ENCODE assay signal across 10 mouse cellular contexts in the genomic region with DNA sequence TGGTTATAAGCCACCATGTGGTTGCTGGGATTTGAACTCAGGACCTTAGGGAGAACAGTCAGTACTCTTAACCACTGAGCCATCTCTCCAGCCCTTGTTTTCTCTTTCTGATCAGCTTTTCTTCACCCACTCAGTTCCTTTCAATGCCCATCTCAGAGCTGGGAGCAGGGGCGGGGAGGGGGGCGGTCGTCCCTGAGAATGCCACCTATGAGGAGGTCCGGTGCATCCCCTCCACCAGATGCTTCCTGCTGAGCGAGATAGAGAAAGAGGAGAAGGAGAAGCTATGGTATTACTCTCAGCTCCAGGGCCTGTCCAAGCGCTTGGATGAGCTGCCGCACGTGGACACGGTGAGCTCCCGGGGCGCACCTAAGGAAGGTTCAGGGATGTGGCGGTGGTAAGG. TPM values are rescaled to one million over a fixed set of nuclear protein-coding genes. Genes with fewer than 3 reads are reported as not detected.
A peak's percentile ranks its signal among the peaks of the same experiment; 100 is the strongest.
DNase-seq lines count a peak whose midpoint lies in the region; ATAC-seq and TF ChIP-seq lines count a peak whose summit lies in the region.
"Had no signal": no experiment of that assay in that cellular context is flagged by ENCODE, and none has a peak within 500 bp of the region (broad histone marks: within the 10 kb centered on the region; RNA-seq: fewer than 3 reads in every experiment).

No protein-coding gene starts in this region.

- H3K4me1 ChIP-seq in lung, embryonic 16.5 days (replicated peaks; ENCODE audit: control insufficient read depth, insufficient read depth, low read length): peaks cover 17% of the 10 kb centered on the region
- H3K4me1 ChIP-seq in forebrain, embryonic 13.5 days: peaks cover 63% of the 10 kb centered on the region
- H3K4me1 ChIP-seq in limb, embryonic 14.5 days (ENCODE audit: control insufficient read depth, insufficient read depth, low read length): no peaks in the 10 kb centered on the region
- H3K4me1 ChIP-seq in neural tube, embryonic 13.5 days (replicated peaks): peaks cover 65% of the 10 kb centered on the region

- no peak overlapping the region for H3K9ac ChIP-seq in lung, embryonic 16.5 days (ENCODE audit: low read length)
- H3K9ac ChIP-seq in forebrain, embryonic 13.5 days: peak overlapping the region; percentile 40; the same call in 1 of the 2 replicates
- H3K9ac ChIP-seq in limb, embryonic 14.5 days (ENCODE audit: low read depth, low read length, severe bottlenecking): no peak overlapping the region
- H3K9ac ChIP-seq in neural tube, embryonic 13.5 days: peak overlapping the region; percentile 22; the same call in 1 of the 2 replicates

- no peaks in the 10 kb centered on the region for H3K36me3 ChIP-seq in lung, embryonic 16.5 days (ENCODE audit: control insufficient read depth, insufficient read depth, low read length)
- H3K36me3 ChIP-seq in forebrain, embryonic 13.5 days (ENCODE audit: poor library complexity, severe bottlenecking): peaks cover 80% of the 10 kb centered on the region
- H3K36me3 ChIP-seq in limb, embryonic 14.5 days (ENCODE audit: control insufficient read depth, insufficient read depth, low read length): no peaks in the 10 kb centered on the region
- peaks cover 78% of the 10 kb centered on the region for H3K36me3 ChIP-seq in neural tube, embryonic 13.5 days

- DNase-seq in lung, postnatal 14 days: no peak
- DNase-seq in limb, embryonic 14.5 days (ENCODE audit: low spot score): no peak
- no peak for DNase-seq in layer of hippocampus, postnatal 36 days
- DNase-seq in cerebellum, adult 9-10 months: no peak
- no peak for DNase-seq in layer of hippocampus, postnatal 14 days (ENCODE audit: low spot score in 2 of 2)
- DNase-seq: gastrocnemius, postnatal 10 days had no signal

- H3K27me3 ChIP-seq in lung, embryonic 16.5 days (ENCODE audit: control insufficient read depth, insufficient read depth, low read depth, low read length): peaks cover 47% of the 10 kb centered on the region
- H3K27me3 ChIP-seq in forebrain, embryonic 13.5 days: no peaks in the 10 kb centered on the region
- H3K27me3 ChIP-seq in limb, embryonic 14.5 days (ENCODE audit: control insufficient read depth, insufficient read depth, low read length): peaks cover 53% of the 10 kb centered on the region
- H3K27me3 ChIP-seq in neural tube, embryonic 13.5 days: no peaks in the 10 kb centered on the region
- H3K27me3 ChIP-seq: Patski had no signal

- ATAC-seq in lung, embryonic 16.5 days (ENCODE audit: low read depth): no peak
- no peak for ATAC-seq in forebrain, embryonic 13.5 days
- ATAC-seq in limb, embryonic 14.5 days (ENCODE audit: low FRiP score, low read depth): no peak
- ATAC-seq in neural tube, embryonic 13.5 days (ENCODE audit: low read depth): no peak
- ATAC-seq: Patski had no signal

- peak overlapping the region; percentile 19 for H3K4me3 ChIP-seq in lung, embryonic 16.5 days (ENCODE audit: low read length)
- peak overlapping the region; percentile 14; the same call in 1 of the 2 replicates for H3K4me3 ChIP-seq in forebrain, embryonic 13.5 days
- no peak overlapping the region for H3K4me3 ChIP-seq in limb, embryonic 14.5 days (replicated peaks; ENCODE audit: low read length)
- H3K4me3 ChIP-seq in neural tube, embryonic 13.5 days: peak overlapping the region; percentile 20; the same call in 1 of the 2 replicates

- no peaks in the 10 kb centered on the region for H3K9me3 ChIP-seq in lung, embryonic 16.5 days (ENCODE audit: control insufficient read depth, low read length)
- H3K9me3 ChIP-seq in forebrain, embryonic 13.5 days (replicated peaks): no peaks in the 10 kb centered on the region
- H3K9me3 ChIP-seq in limb, embryonic 14.5 days (ENCODE audit: control insufficient read depth, low read length): no peaks in the 10 kb centered on the region
- no peaks in the 10 kb centered on the region for H3K9me3 ChIP-seq in neural tube, embryonic 13.5 days

- 30% methylated on average over 12 of the region's 12 CpGs for WGBS in lung, embryonic 16.5 days
- 36% methylated on average over 12 of the region's 12 CpGs for WGBS in forebrain, embryonic 13.5 days
- WGBS in limb, embryonic 14.5 days: 18% methylated on average over 12 of the region's 12 CpGs
- WGBS in neural tube, embryonic 13.5 days: 23% methylated on average over 12 of the region's 12 CpGs

- H3K27ac ChIP-seq in lung, embryonic 16.5 days (ENCODE audit: low read length): no peak overlapping the region
- no peak overlapping the region for H3K27ac ChIP-seq in forebrain, embryonic 13.5 days
- no peak overlapping the region for H3K27ac ChIP-seq in limb, embryonic 14.5 days (replicated peaks; ENCODE audit: low read depth, low read length)
- no peak overlapping the region for H3K27ac ChIP-seq in neural tube, embryonic 13.5 days (replicated peaks)

- H3K4me2 ChIP-seq in lung, embryonic 16.5 days (ENCODE audit: low read depth, low read length): peak overlapping the region; percentile 19
- peak overlapping the region; percentile 35 for H3K4me2 ChIP-seq in forebrain, embryonic 13.5 days
- H3K4me2 ChIP-seq in limb, embryonic 14.5 days (replicated peaks; ENCODE audit: low read depth, low read length, severe bottlenecking): 0 out of 2 replicates have a peak overlapping the region, but pooled peaks have one; percentile 2
- H3K4me2 ChIP-seq in neural tube, embryonic 13.5 days: peak overlapping the region; percentile 37

- no peak for TF ChIP-seq POLR2A in limb, embryonic 14.5 days (IDR thresholded peaks at IDR 0.05; ENCODE audit: borderline replicate concordance, extremely low read depth, insufficient read depth, insufficient read length)

RNA-seq across cellular contexts. Expression of gene Apc2, which starts 8.7 kb away (rescaled TPM):
- polyA plus RNA-seq in lung, embryonic 16.5 days (2015; fragmentation: Nextera tagmentation; extraction: Ambion mirVana): 0.67 and 0.88 TPM in 2 replicates
- 129 and 140 TPM in 2 replicates for polyA plus RNA-seq in forebrain, embryonic 13.5 days (2015; fragmentation: Nextera tagmentation; extraction: Ambion mirVana)
- 2.5 and 3.3 TPM in 2 replicates for polyA plus RNA-seq in limb, embryonic 14.5 days (2012; rRNA removed)
- polyA plus RNA-seq in limb, embryonic 14.5 days (2014; fragmentation: Nextera tagmentation; extraction: Ambion mirVana): 1.5 and 1.8 TPM in 2 replicates
- 153 and 156 TPM in 2 replicates for polyA plus RNA-seq in neural tube, embryonic 13.5 days (2015; fragmentation: Nextera tagmentation; extraction: Ambion mirVana)
- total RNA-seq in layer of hippocampus, postnatal 36 days (2021): 10 to 100 TPM; 98.3 to 98.4 TPM
- total RNA-seq in layer of hippocampus, postnatal 14 days (2021): 100 to 1,000 TPM; 131 to 133 TPM

RNA-seq across cellular contexts. Expression of gene Rps15, which starts 12.2 kb away (rescaled TPM):
- 915 and 939 TPM in 2 replicates for polyA plus RNA-seq in lung, embryonic 16.5 days (2015; fragmentation: Nextera tagmentation; extraction: Ambion mirVana)
- polyA plus RNA-seq in forebrain, embryonic 13.5 days (2015; fragmentation: Nextera tagmentation; extraction: Ambion mirVana): 805 and 828 TPM in 2 replicates
- 3,060 and 3,829 TPM in 2 replicates for polyA plus RNA-seq in limb, embryonic 14.5 days (2012; rRNA removed)
- 1,091 and 1,173 TPM in 2 replicates for polyA plus RNA-seq in limb, embryonic 14.5 days (2014; fragmentation: Nextera tagmentation; extraction: Ambion mirVana)
- polyA plus RNA-seq in neural tube, embryonic 13.5 days (2015; fragmentation: Nextera tagmentation; extraction: Ambion mirVana): 573 and 601 TPM in 2 replicates
- 100 to 1,000 TPM; 755 to 823 TPM for total RNA-seq in layer of hippocampus, postnatal 36 days (2021)
- total RNA-seq in layer of hippocampus, postnatal 14 days (2021): 100 to 1,000 TPM; 727 to 762 TPM

RNA-seq across cellular contexts. Expression of gene 2310011J03Rik, which starts 15.9 kb away (rescaled TPM):
- 49.2 and 51.8 TPM in 2 replicates for polyA plus RNA-seq in lung, embryonic 16.5 days (2015; fragmentation: Nextera tagmentation; extraction: Ambion mirVana)
- 42.7 and 43.3 TPM in 2 replicates for polyA plus RNA-seq in forebrain, embryonic 13.5 days (2015; fragmentation: Nextera tagmentation; extraction: Ambion mirVana)
- polyA plus RNA-seq in limb, embryonic 14.5 days (2012; rRNA removed): 45.1 and 46.7 TPM in 2 replicates
- polyA plus RNA-seq in limb, embryonic 14.5 days (2014; fragmentation: Nextera tagmentation; extraction: Ambion mirVana): 45.1 and 46.1 TPM in 2 replicates
- 27.9 and 30.7 TPM in 2 replicates for polyA plus RNA-seq in neural tube, embryonic 13.5 days (2015; fragmentation: Nextera tagmentation; extraction: Ambion mirVana)
- total RNA-seq in layer of hippocampus, postnatal 36 days (2021): 10 to 100 TPM; 22.4 to 23.0 TPM
- 10 to 100 TPM; 20.4 to 23.1 TPM for total RNA-seq in layer of hippocampus, postnatal 14 days (2021)

RNA-seq across cellular contexts. Expression of gene Pcsk4, which starts 24.8 kb away (rescaled TPM):
- polyA plus RNA-seq in lung, embryonic 16.5 days (2015; fragmentation: Nextera tagmentation; extraction: Ambion mirVana): 4.2 and 4.3 TPM in 2 replicates
- polyA plus RNA-seq in forebrain, embryonic 13.5 days (2015; fragmentation: Nextera tagmentation; extraction: Ambion mirVana): 2.9 and 3.0 TPM in 2 replicates
- polyA plus RNA-seq in limb, embryonic 14.5 days (2012; rRNA removed): 7.8 and 10.7 TPM in 2 replicates
- polyA plus RNA-seq in limb, embryonic 14.5 days (2014; fragmentation: Nextera tagmentation; extraction: Ambion mirVana): 4.2 and 5.9 TPM in 2 replicates
- polyA plus RNA-seq in neural tube, embryonic 13.5 days (2015; fragmentation: Nextera tagmentation; extraction: Ambion mirVana): 2.9 and 3.6 TPM in 2 replicates
- total RNA-seq in layer of hippocampus, postnatal 36 days (2021): 1 to 10 TPM; 2.2 to 2.6 TPM
- total RNA-seq in layer of hippocampus, postnatal 14 days (2021): 1 to 10 TPM; 3.2 to 4.4 TPM

RNA-seq across cellular contexts. Expression of gene Reep6, which starts 25.3 kb away (rescaled TPM):
- polyA plus RNA-seq in lung, embryonic 16.5 days (2015; fragmentation: Nextera tagmentation; extraction: Ambion mirVana): 15.6 and 17.0 TPM in 2 replicates
- polyA plus RNA-seq in forebrain, embryonic 13.5 days (2015; fragmentation: Nextera tagmentation; extraction: Ambion mirVana): 2.0 and 3.0 TPM in 2 replicates
- 3.9 TPM in 2 replicates for polyA plus RNA-seq in limb, embryonic 14.5 days (2012; rRNA removed)
- polyA plus RNA-seq in limb, embryonic 14.5 days (2014; fragmentation: Nextera tagmentation; extraction: Ambion mirVana): 9.9 and 10.5 TPM in 2 replicates
- polyA plus RNA-seq in neural tube, embryonic 13.5 days (2015; fragmentation: Nextera tagmentation; extraction: Ambion mirVana): 3.3 and 4.5 TPM in 2 replicates
- 10 to 100 TPM in 1 of 2 experiments, 1 to 10 TPM in 1; 8.6 to 10.3 TPM for total RNA-seq in layer of hippocampus, postnatal 36 days (2021)
- 10 to 100 TPM; 10.1 to 10.6 TPM for total RNA-seq in layer of hippocampus, postnatal 14 days (2021)

Comparison
In these comparisons a context has a peak if more than half of its experiments do, and no peak if none do; other contexts are left out.
1. H3K9ac ChIP-seq: peak in forebrain, embryonic 13.5 days (single experiment) and neural tube, embryonic 13.5 days (single experiment); none in lung, embryonic 16.5 days (single experiment) and limb, embryonic 14.5 days (single experiment).
2. RNA of gene Apc2, which starts 8.7 kb away (polyA plus RNA-seq): 153 to 156 TPM in neural tube, embryonic 13.5 days and 129 to 140 TPM in forebrain, embryonic 13.5 days; 1.5 to 3.3 TPM in limb, embryonic 14.5 days and 0.67 to 0.88 TPM in lung, embryonic 16.5 days; every median in the first group is over 10 times any median in the second.
3. Peak in every context shown above with its lines, with median percentiles within 50 percentile points of each other: H3K4me2 ChIP-seq.